Mouse (Mus musculus) natural killer cell, adult 2 months (primary cell): Measurements from ENCODE around the gene Mturn.
A peak's percentile ranks its signal among the peaks of the same experiment; 100 is the strongest.

Experiments
- DNase-seq, 2 experiments: peaks; one replicate each; pipeline ENCODE4 v3.0.0; 2022; ENCODE audit warnings: low spot score in 2 of 2

Mturn gene

GRCm38 (mm10) chr6:54698691-54699476 lies 17.5 kb downstream of the Mturn start:
- peak; percentile 50 to 64 for DNase-seq

- DNase-seq: peak; percentile 81 to 83
Observed at GRCm38 (mm10) chr6:54699477-54700056, 18.1 kb downstream of the Mturn start.

GRCm38 (mm10) chr6:54700516-54700915 lies 19.1 kb downstream of the Mturn start:
- DNase-seq: no peak

- no peak for DNase-seq
Observed at GRCm38 (mm10) chr6:54701901-54702300, 20.5 kb downstream of the Mturn start.

- no peak for DNase-seq
Observed at GRCm38 (mm10) chr6:54703633-54704538, 22.5 kb downstream of the Mturn start.

- DNase-seq: no peak
Observed at GRCm38 (mm10) chr6:54704539-54704845, 23.1 kb downstream of the Mturn start.

GRCm38 (mm10) chr6:54704847-54705246 lies 23.4 kb downstream of the Mturn start:
- no peak for DNase-seq

GRCm38 (mm10) chr6:54705387-54705909 lies 24.0 kb downstream of the Mturn start:
- peak; percentile 54 to 62 for DNase-seq

GRCm38 (mm10) chr6:54706099-54706498 lies 24.7 kb downstream of the Mturn start:
- DNase-seq: no peak

GRCm38 (mm10) chr6:54706611-54707172 lies 25.3 kb downstream of the Mturn start:
- no peak for DNase-seq

- no peak for DNase-seq
Observed at GRCm38 (mm10) chr6:54708646-54709045, 27.2 kb downstream of the Mturn start.

- DNase-seq: peak; percentile 22 to 33
Observed at GRCm38 (mm10) chr6:54715697-54716096, 34.3 kb downstream of the Mturn start.

- DNase-seq: peak; percentile 21 to 52
Observed at GRCm38 (mm10) chr6:54718779-54719685, 37.6 kb downstream of the Mturn start.

- DNase-seq: no peak
Observed at GRCm38 (mm10) chr6:54719686-54720310, 38.4 kb downstream of the Mturn start.

GRCm38 (mm10) chr6:54720512-54721251 lies 39.3 kb downstream of the Mturn start:
- no peak for DNase-seq

GRCm38 (mm10) chr6:54721252-54721635 lies 39.8 kb downstream of the Mturn start:
- DNase-seq: no peak

- DNase-seq: no peak
Observed at GRCm38 (mm10) chr6:54726309-54726708, 44.9 kb downstream of the Mturn start.

- no peak for DNase-seq
Observed at GRCm38 (mm10) chr6:54726796-54727195, 45.4 kb downstream of the Mturn start.

GRCm38 (mm10) chr6:54727416-54727815 lies 46.0 kb downstream of the Mturn start:
- no peak for DNase-seq
